Mouse (Mus musculus): ENCODE data around the gene Sst. TPM values are rescaled to one million over a fixed set of nuclear protein-coding genes. Genes with fewer than 3 reads are reported as not detected.

The Sst gene
- total RNA-seq, 4 experiments from 2014 or later, result not detected

DNA sequence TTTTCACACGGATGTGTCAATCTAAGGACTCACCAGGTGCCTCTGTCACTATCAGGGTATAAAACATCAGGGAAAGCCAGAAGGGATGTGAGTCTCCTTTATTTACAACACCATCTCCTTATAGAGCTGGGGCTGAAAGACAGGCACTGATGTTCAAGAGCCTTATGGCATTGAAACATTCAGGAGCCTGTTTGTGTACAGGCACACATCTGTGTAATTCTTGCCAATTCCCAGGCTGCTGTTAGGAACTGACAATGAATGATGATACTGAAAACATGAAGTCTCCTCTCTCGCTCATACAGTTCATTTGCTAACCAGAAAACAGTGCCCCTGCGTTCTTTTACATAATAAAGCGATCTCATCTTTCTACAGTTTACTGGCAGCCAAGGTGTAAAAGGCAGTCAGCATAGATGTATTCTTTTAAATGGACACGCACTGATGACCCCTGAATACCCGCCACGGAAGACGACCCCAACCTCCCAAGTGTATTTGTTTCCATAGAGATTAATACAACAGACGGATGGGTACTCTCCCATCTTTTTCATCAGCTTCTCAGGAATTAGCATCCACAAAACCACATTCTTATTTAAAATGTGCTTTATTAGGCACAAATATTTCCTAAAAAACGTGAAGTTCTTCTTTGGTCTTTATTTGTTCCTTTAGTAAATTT lies 2.7 kb downstream of the Sst start:
- DNase-seq (ENCODE audit: low spot score), result no peak

DNA sequence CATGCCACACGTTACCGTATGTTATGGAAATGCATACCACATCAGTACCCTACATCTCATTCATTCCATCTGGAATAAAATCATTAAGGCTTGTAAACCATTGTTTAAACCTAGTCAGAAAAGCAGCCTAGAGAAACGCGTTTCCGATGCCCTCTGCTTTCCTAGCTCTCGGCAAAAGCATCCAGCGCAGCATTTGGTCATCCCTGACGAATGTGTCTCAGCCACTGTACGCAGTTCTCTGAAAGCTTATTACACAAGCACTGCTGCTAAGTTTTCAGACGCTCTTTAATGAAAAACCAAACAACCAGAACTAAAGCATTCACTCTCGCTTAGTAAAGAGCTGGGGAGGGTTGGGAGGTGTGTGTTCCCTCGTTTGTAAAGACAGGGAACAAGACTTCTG lies 5.7 kb downstream of the Sst start:
- no peak for DNase-seq (ENCODE audit: low spot score)

- no peak for DNase-seq (ENCODE audit: low spot score)
Measured at GRCm38 (mm10) chr16:23855242-23855641, 35.5 kb downstream of the Sst start.

GRCm38 (mm10) chr16:23849720-23850119 lies 41.0 kb downstream of the Sst start:
- no peak for DNase-seq (ENCODE audit: low spot score)

GRCm38 (mm10) chr16:23849176-23849575 lies 41.6 kb downstream of the Sst start:
- no peak for DNase-seq (ENCODE audit: low spot score)

- DNase-seq (ENCODE audit: low spot score), result no peak
Measured at GRCm38 (mm10) chr16:23844622-23845021, 46.1 kb downstream of the Sst start.

DNA sequence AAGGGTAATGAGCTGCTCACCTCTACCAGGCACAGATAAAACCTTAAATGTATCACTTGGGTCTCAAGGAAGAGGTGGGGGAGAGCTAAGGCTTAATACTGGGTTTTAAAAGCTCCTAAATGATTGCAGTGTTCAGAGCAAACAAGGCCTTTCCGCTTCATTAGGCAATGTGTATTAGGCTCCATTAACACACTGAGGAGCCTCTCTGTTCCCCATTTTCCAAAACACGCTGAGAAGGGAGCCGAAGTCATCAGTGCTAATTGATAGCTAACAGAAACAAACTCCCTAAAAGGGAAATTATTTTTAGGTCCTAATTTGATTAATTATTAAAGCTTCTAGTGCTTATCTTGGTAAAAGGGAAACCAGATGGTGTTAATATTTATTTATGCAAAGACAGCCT lies 48.1 kb downstream of the Sst start:
- DNase-seq (ENCODE audit: low spot score), result no peak

Other genes starting within 250 kb of the Sst start
- not detected for gene Rtp2, start 41.4 kb upstream of the Sst start, total RNA-seq (2022)
- not detected for gene Gm37419, start 97.5 kb upstream of the Sst start, total RNA-seq (2022)
- 10 to 100 TPM; 11.6 to 17.5 (median 14.8) TPM for gene Bcl6, start 97.9 kb upstream of the Sst start, total RNA-seq (2022)